Mouse (Mus musculus) lung, postnatal 0 days (tissue): ENCODE measurements at regions not wholly inside any gene's neighbourhood (a gene's known extent, or its start where the extent isn't known, plus 50 kb on each side); places are given as distances from the start of the nearest gene placed in this dataset.
A peak's percentile ranks its signal among the peaks of the same experiment; 100 is the strongest.

Experiments used
- ATAC-seq: fragments of 200-750 bp; cut with Nextera tagmentation; 2 replicates; pipeline ENCODE4 v1.8.0; 2017; ENCODE audit warnings: moderate library complexity
- DNase-seq: peaks from one replicate; pipeline ENCODE4 v3.0.0-alpha.2; 2016; ENCODE audit warnings: low spot score
- H3K27ac ChIP-seq: fragments of 300-500 bp; sonication (generic); 2 replicates; pipeline ENCODE4 v1.5.1; 2014; ENCODE audit warnings: antibody characterized with exemption, mild to moderate bottlenecking, low read length, mixed read lengths
- H3K27me3 ChIP-seq: fragments of 300-500 bp; sonication (generic); replicated peaks from 2 replicates; pipeline ENCODE4 v1.6.1; 2014; ENCODE audit warnings: low read length, mixed read lengths; ENCODE audit not compliant: insufficient read depth
- H3K36me3 ChIP-seq: fragments of 300-500 bp; sonication (generic); 2 replicates; pipeline ENCODE4 v1.6.1; 2014; ENCODE audit warnings: low read length, mixed read lengths; ENCODE audit not compliant: insufficient read depth
- H3K4me1 ChIP-seq: fragments of 300-500 bp; sonication (generic); 2 replicates; pipeline ENCODE4 v1.6.1; 2014; ENCODE audit warnings: antibody characterized with exemption, low read depth, low read length, mixed read lengths; ENCODE audit not compliant: insufficient read depth
- H3K4me2 ChIP-seq: fragments of 300-500 bp; sonication (generic); replicated peaks from 2 replicates; pipeline ENCODE4 v1.6.1; 2014; ENCODE audit warnings: low read depth, mild to moderate bottlenecking, low read length, moderate library complexity, mixed read lengths
- H3K4me3 ChIP-seq: fragments of 300-500 bp; sonication (generic); 2 replicates; pipeline ENCODE4 v1.5.1; 2014; ENCODE audit warnings: low read depth, low read length
- H3K9ac ChIP-seq: fragments of 300-500 bp; sonication (generic); replicated peaks from 2 replicates; pipeline ENCODE4 v1.6.1; 2014; ENCODE audit warnings: low read depth, mild to moderate bottlenecking
- H3K9me3 ChIP-seq: fragments of 300-500 bp; sonication (generic); 2 replicates; pipeline ENCODE4 v1.6.1; 2016; ENCODE audit warnings: low read length, mixed read lengths
- CTCF ChIP-seq: IDR thresholded peaks from 2 replicates; pipeline ENCODE4 v1.5.1; 2016; ENCODE audit warnings: antibody characterized with exemption, mild to moderate bottlenecking
- EP300 ChIP-seq: IDR thresholded peaks from 2 replicates; pipeline ENCODE4 v1.6.1; 2016; ENCODE audit warnings: antibody characterized with exemption, mild to moderate bottlenecking, control low read depth
- WGBS: fragments of 180-500 bp; shearing (Covaris S2); extraction: QIAGEN DNeasy Blood & Tissue Kit; methylation state at CpG from one replicate; pipeline ENCODE4 v1.1.7; 2014; 5-methylcytosine and 5-hydroxymethylcytosine counted together

GRCm38 (mm10) chr15:54677660-54678059 lies 793.0 kb downstream of the Gm7489 start:
- TF ChIP-seq EP300 (no peak), CTCF (peak; percentile 72)
- no peak overlapping the region for H3K4me2 ChIP-seq
- no peak for ATAC-seq
- DNase-seq, result peak; percentile 7
- no peak overlapping the region for H3K4me3 ChIP-seq
- WGBS, result 61% methylated on average over 8 of the region's 8 CpGs
- no peaks in the 10 kb centered on the region for H3K27me3 ChIP-seq
- no peak overlapping the region for H3K9ac ChIP-seq
- H3K27ac ChIP-seq, result no peak overlapping the region
- H3K4me1 ChIP-seq, result no peaks in the 10 kb centered on the region
- no peaks in the 10 kb centered on the region for H3K9me3 ChIP-seq
- H3K36me3 ChIP-seq, result no peaks in the 10 kb centered on the region
